In the genomic region with DNA sequence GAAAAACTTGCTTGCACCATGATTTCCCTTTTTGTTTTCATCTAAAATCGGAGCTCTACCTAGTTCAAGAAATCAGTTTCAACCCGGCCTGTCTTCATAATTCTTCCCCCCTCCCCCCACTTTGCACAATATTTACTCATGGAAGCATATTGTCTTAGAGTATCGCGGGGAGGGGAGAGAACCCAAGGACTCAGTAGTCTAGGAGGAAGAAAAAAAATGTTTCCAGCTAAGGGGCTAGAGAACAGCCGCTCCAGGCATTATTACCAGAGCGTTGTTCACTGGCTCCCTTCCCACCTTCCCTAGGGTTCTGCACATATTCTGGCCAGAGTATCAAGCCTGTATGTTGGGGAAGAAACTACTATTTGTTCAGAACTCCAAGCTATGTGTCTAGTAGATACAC, we compare ENCODE assay signal across 8 mouse cellular contexts.
DNase-seq lines count a peak whose midpoint lies in the region; ATAC-seq and TF ChIP-seq lines count a peak whose summit lies in the region.

No protein-coding gene starts in this region.

- no peaks in the 10 kb centered on the region for H3K27me3 ChIP-seq in heart, embryonic 15.5 days
- H3K27me3 ChIP-seq in MEL (ENCODE audit: control insufficient read depth in 1 of 2, insufficient read depth in 2 of 2, low read length in 2 of 2) = no peaks in the 10 kb centered on the region
- H3K27me3 ChIP-seq in midbrain, embryonic 10.5 days (ENCODE audit: low read depth, poor library complexity, severe bottlenecking) = peaks cover 4% of the 10 kb centered on the region; the same call in 1 of the 2 replicates

- H3K4me2 ChIP-seq in heart, embryonic 15.5 days = peak overlapping the region; percentile 58

- TF ChIP-seq EP300 in MEL (IDR thresholded peaks at IDR 0.05; ENCODE audit: low read depth in 1 of 2, low read length in 2 of 2) = no peak

- no peak for TF ChIP-seq POLR2A in MEL (IDR thresholded peaks at IDR 0.05; ENCODE audit: control insufficient read depth in 1 of 2, insufficient read depth in 1 of 2, low read depth in 1 of 2, low read length in 2 of 2, poor library complexity in 1 of 2)

- H3K4me3 ChIP-seq in heart, embryonic 15.5 days = peak overlapping the region; percentile 63
- H3K4me3 ChIP-seq in MEL (ENCODE audit: control insufficient read depth in 1 of 2, insufficient read depth in 1 of 2, low read depth in 2 of 2, low read length in 2 of 2) = peak overlapping the region; percentile 67 to 80
- H3K4me3 ChIP-seq in midbrain, embryonic 10.5 days = peak overlapping the region; percentile 60

- H3K36me3 ChIP-seq in heart, embryonic 15.5 days = no peaks in the 10 kb centered on the region
- peaks cover 0 to 6% of the 10 kb centered on the region in 2 experiments; a peak in 2 of 4 replicates for H3K36me3 ChIP-seq in MEL (ENCODE audit: control insufficient read depth in 1 of 2, insufficient read depth in 2 of 2, low read length in 2 of 2)
- peaks cover 2% of the 10 kb centered on the region for H3K36me3 ChIP-seq in midbrain, embryonic 10.5 days

- no peak for TF ChIP-seq CTCF in MEL (IDR thresholded peaks at IDR 0.05 in 2 of 3, conservative IDR thresholded peaks at IDR 0.05 in 1 of 3; ENCODE audit: control insufficient read depth in 1 of 3, insufficient read depth in 1 of 3, low read depth in 2 of 3, low read length in 3 of 3, poor library complexity in 1 of 3, severe bottlenecking in 1 of 3)

- no peak for TF ChIP-seq RAD21 in MEL (IDR thresholded peaks at IDR 0.05; ENCODE audit: low read depth, low read length)

- peaks cover 11% of the 10 kb centered on the region for H3K79me2 ChIP-seq in MEL (ENCODE audit: control insufficient read depth, insufficient read depth, low read length, poor library complexity)

- no peaks in the 10 kb centered on the region for H3K9me3 ChIP-seq in heart, embryonic 15.5 days (replicated peaks)
- H3K9me3 ChIP-seq in MEL (replicated peaks; ENCODE audit: insufficient read depth, low read length) = no peaks in the 10 kb centered on the region
- H3K9me3 ChIP-seq in midbrain, embryonic 10.5 days (replicated peaks) = no peaks in the 10 kb centered on the region

- H3K4me1 ChIP-seq in heart, embryonic 15.5 days (replicated peaks) = no peaks in the 10 kb centered on the region
- H3K4me1 ChIP-seq in MEL (ENCODE audit: control insufficient read depth in 1 of 2, insufficient read depth in 2 of 2, low read length in 2 of 2) = peaks cover 0 to 11% of the 10 kb centered on the region in 2 experiments; a peak in 2 of 4 replicates
- H3K4me1 ChIP-seq in midbrain, embryonic 10.5 days = peaks cover 7% of the 10 kb centered on the region; the same call in 1 of the 2 replicates

- H3K27ac ChIP-seq in heart, embryonic 15.5 days = peak overlapping the region; percentile 78
- peak overlapping the region; percentile 40 for H3K27ac ChIP-seq in MEL (ENCODE audit: control insufficient read depth, low read depth, low read length)
- H3K27ac ChIP-seq in midbrain, embryonic 10.5 days (replicated peaks) = peak overlapping the region; percentile 76

- 20% methylated on average over 6 of the region's 6 CpGs for WGBS in heart, embryonic 15.5 days
- 41% methylated on average over 6 of the region's 6 CpGs for WGBS in midbrain, embryonic 10.5 days

- DNase-seq in heart, adult 8-10 months (ENCODE audit: low spot score) = no peak
- no peak for DNase-seq in MEL (ENCODE audit: low read depth, low spot score)
- no peak for DNase-seq in midbrain, embryonic 10.5 days (ENCODE audit: low spot score)
- no peak for DNase-seq in natural killer cell, adult 2 months (ENCODE audit: low spot score in 2 of 2)
- DNase-seq in thymus, postnatal 10 days (ENCODE audit: low spot score in 2 of 2) = no peak
- no peak for DNase-seq in kidney, adult 8-10 months

- H3K9ac ChIP-seq in heart, embryonic 15.5 days = 0 out of 2 replicates have a peak overlapping the region, but pooled peaks have one; percentile 17
- H3K9ac ChIP-seq in MEL (ENCODE audit: control insufficient read depth, low read depth, low read length, poor library complexity, severe bottlenecking) = peak overlapping the region; percentile 37

- peak; percentile 47; the same call in 1 of the 2 replicates for ATAC-seq in heart, embryonic 15.5 days (replicated peaks; ENCODE audit: insufficient number of reproducible peaks, insufficient read depth, low FRiP score, low read depth)
- ATAC-seq in granulocyte monocyte progenitor cell, adult 5-6 weeks (replicated peaks; ENCODE audit: poor library complexity, severe bottlenecking) = peak; percentile 23

TF ChIP-seq in MEL, 35 proteins besides CTCF, POLR2A, EP300 and RAD21:
- no peak for TF ChIP-seq ZKSCAN1 (IDR thresholded peaks at IDR 0.05; ENCODE audit: low read depth, low read length)
- TF ChIP-seq USF2 (IDR thresholded peaks at IDR 0.05; ENCODE audit: borderline replicate concordance in 1 of 2, insufficient read depth in 1 of 2, low read depth in 1 of 2, low read length in 2 of 2) = no peak
- no peak for TF ChIP-seq MAX (IDR thresholded peaks at IDR 0.05; ENCODE audit: low read length)
- no peak for TF ChIP-seq NELFE (IDR thresholded peaks at IDR 0.05; ENCODE audit: low read depth, low read length)
- no peak for TF ChIP-seq MEF2A (IDR thresholded peaks at IDR 0.05; ENCODE audit: extremely low read depth, insufficient replicate concordance, low read depth, low read length, poor library complexity, severe bottlenecking)
- TF ChIP-seq E2F4 (IDR thresholded peaks at IDR 0.05; ENCODE audit: borderline replicate concordance, low read depth, low read length) = no peak
- no peak for TF ChIP-seq ZMIZ1 (IDR thresholded peaks at IDR 0.05; ENCODE audit: low read depth, low read length)
- TF ChIP-seq MYB (IDR thresholded peaks at IDR 0.05; ENCODE audit: low read depth, low read length) = no peak
- no peak for TF ChIP-seq JUND (IDR thresholded peaks at IDR 0.05; ENCODE audit: low read depth, low read length)
- no peak for TF ChIP-seq ZNF384 (IDR thresholded peaks at IDR 0.05; ENCODE audit: low read depth, low read length)
- no peak for TF ChIP-seq MYC (IDR thresholded peaks at IDR 0.05; ENCODE audit: low read depth, low read length)
- no peak for TF ChIP-seq TBP (IDR thresholded peaks at IDR 0.05; ENCODE audit: low read depth, low read length)
TF ChIP-seq in MEL: peak in this region for 0.
